Mouse (Mus musculus): ENCODE results near the gene Kif1a. TPM values are rescaled to one million over a fixed set of nuclear protein-coding genes. Genes with fewer than 3 reads are reported as not detected.
A peak's percentile ranks its signal among the peaks of the same experiment; 100 is the strongest.

Kif1a gene
- polyA plus RNA-seq, 1 experiment from 2014 or later: 59.6 TPM

DNA sequence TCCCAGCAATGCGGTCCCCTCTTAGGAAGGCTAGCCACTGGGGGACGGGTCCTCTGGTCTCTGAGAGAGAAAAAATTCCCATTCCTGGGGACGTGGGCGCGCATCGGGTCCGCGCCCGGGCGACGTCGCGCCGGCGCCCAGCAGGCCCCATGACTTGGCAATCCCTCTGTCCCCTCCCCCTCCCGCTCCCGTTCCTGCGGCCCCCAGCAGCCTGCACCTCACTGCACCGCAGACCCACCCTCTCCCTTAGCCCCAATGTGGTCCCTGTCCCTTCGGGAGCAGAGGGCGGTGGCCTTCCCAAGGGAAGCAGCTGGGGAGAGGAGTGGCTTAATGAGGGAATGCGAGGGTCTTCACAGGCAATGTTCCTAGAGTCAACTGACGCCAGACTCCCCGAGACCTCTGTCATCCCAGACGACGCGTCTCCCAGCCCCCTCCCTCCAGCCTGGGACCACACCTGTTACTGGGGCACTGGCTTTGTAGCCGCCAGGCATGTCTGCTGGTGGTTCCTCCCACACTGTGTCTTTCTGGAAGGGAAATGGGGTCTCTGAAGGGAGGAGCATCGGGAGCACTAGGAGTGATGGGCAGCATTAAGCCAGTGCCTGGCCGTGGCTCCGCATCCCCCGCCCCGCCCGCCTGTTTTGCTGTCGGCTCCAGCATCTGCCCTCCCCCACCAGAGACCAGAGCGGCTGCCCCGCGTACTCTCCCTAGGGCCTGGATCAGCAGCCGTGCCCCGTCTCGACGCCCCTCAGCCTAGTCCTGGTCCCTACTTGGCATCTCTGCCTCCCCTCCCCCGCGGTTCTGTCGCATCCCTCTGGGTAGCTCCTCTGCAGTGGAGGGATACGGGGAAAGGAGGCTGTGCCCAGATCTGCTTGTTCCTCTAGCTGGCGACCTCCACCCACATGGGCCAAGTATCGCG is 917 bp downstream of the Kif1a start:
- H3K4me2 ChIP-seq: peak overlapping the region; percentile 97
- peak overlapping the region; percentile 81 for H3K9ac ChIP-seq (ENCODE audit: low read length)
- H3K27ac ChIP-seq (ENCODE audit: low read depth, low read length): peak overlapping the region; percentile 47
- H3K4me3 ChIP-seq (ENCODE audit: low read depth, low read length): peak overlapping the region; percentile 69
- H3K4me1 ChIP-seq (ENCODE audit: control insufficient read depth, insufficient read depth, low read length): peaks cover 11% of the 10 kb centered on the region
- H3K9me3 ChIP-seq (ENCODE audit: control insufficient read depth, low read length): no peaks in the 10 kb centered on the region
- peak; percentile 69 for ATAC-seq (ENCODE audit: low FRiP score)
- under 1% methylated on average over 49 of the region's 49 CpGs for WGBS
- H3K27me3 ChIP-seq (ENCODE audit: control insufficient read depth, insufficient read depth, low read length): peaks cover 10% of the 10 kb centered on the region; the same call in 1 of the 2 replicates
- DNase-seq (ENCODE audit: low spot score, missing footprints): peak; percentile 96
- H3K36me3 ChIP-seq (ENCODE audit: control insufficient read depth, insufficient read depth, low read length): no peaks in the 10 kb centered on the region; the same call in 1 of the 2 replicates

DNA sequence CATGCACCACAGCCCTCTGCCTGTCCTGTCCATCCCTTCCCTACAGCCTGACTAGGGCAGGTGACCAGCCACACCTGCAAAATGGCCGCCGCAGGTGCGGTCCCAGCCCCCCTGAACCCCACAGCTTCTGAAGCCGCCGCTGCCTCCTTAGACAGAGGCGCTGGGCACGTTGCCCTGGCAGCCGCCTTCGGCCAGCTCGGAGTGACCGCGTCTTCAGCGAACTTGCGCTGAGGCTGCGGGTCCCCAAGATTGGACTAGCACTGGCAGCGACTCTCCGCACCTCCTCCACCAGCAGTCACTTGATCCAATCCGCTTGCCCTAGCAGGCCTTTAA is 1.5 kb downstream of the Kif1a start:
- peaks cover 16% of the 10 kb centered on the region for H3K4me1 ChIP-seq (ENCODE audit: control insufficient read depth, insufficient read depth, low read length)
- no peaks in the 10 kb centered on the region; the same call in 1 of the 2 replicates for H3K36me3 ChIP-seq (ENCODE audit: control insufficient read depth, insufficient read depth, low read length)
- DNase-seq (ENCODE audit: low spot score, missing footprints) (no peak), ATAC-seq (ENCODE audit: low FRiP score) (peak; percentile 30)
- peaks cover 10% of the 10 kb centered on the region; the same call in 1 of the 2 replicates for H3K27me3 ChIP-seq (ENCODE audit: control insufficient read depth, insufficient read depth, low read length)
- peak overlapping the region; percentile 69 for H3K4me3 ChIP-seq (ENCODE audit: low read depth, low read length)
- peak overlapping the region; percentile 81 for H3K9ac ChIP-seq (ENCODE audit: low read length)
- WGBS: 2% methylated on average over 18 of the region's 18 CpGs
- peak overlapping the region; percentile 97 for H3K4me2 ChIP-seq
- H3K9me3 ChIP-seq (ENCODE audit: control insufficient read depth, low read length): no peaks in the 10 kb centered on the region
- no peak overlapping the region for H3K27ac ChIP-seq (ENCODE audit: low read depth, low read length)

DNA sequence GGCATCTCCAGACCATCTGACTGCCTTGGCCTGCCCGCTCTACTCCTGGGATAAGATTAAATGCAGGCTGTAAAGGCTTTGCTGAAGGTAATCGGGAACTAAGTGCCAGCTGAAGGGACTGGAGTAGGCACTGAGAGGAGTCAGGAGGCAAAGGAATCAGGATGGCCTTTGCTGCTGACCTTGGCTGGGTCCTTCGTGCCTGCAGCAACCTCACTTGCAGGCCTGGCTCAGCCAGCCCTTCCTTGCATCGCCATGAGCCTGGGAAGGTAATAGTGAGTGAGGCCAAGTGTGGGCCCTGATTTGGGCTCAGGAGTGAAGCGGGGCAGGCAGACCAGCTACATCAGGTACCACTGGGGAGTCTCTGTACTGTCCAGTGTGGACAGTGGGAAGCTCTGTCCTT is 2.8 kb downstream of the Kif1a start:
- Histone ChIP-seq H3K4me2 (no peak overlapping the region), H3K9me3 (ENCODE audit: control insufficient read depth, low read length) (no peaks in the 10 kb centered on the region), H3K27me3 (ENCODE audit: control insufficient read depth, insufficient read depth, low read length) (peaks cover 10% of the 10 kb centered on the region; the same call in 1 of the 2 replicates), H3K9ac (ENCODE audit: low read length) (no peak overlapping the region), H3K4me1 (ENCODE audit: control insufficient read depth, insufficient read depth, low read length) (peaks cover 16% of the 10 kb centered on the region), H3K27ac (ENCODE audit: low read depth, low read length) (no peak overlapping the region), H3K36me3 (ENCODE audit: control insufficient read depth, insufficient read depth, low read length) (no peaks in the 10 kb centered on the region; the same call in 1 of the 2 replicates), H3K4me3 (ENCODE audit: low read depth, low read length) (no peak overlapping the region)
- no peak for ATAC-seq (ENCODE audit: low FRiP score)
- 86% methylated on average over 5 of the region's 5 CpGs for WGBS
- DNase-seq (ENCODE audit: low spot score, missing footprints): no peak

DNA sequence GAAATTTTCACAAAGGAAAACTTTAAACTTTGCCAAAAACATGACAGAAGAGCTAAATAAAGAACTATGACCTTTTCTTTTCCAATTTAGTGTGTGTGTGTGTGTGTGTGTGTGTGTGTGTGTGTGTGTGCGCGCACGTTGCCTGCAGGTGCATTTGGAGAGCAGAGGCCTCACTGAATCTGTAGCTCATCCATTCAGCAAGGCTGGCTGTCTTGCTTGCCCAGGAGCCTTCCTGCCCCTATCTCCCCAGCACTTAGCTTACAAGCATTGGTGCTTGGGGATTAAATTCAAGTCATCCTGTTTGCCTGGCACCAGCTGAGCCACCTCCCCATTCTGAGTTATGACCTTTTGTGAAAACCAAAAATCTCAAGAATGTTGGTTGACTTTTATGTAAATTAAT is 9.2 kb downstream of the Kif1a start:
- DNase-seq (ENCODE audit: low spot score, missing footprints) (no peak), ATAC-seq (ENCODE audit: low FRiP score) (no peak)
- 79% methylated on average over 3 of the region's 3 CpGs for WGBS
- Histone ChIP-seq H3K9me3 (ENCODE audit: control insufficient read depth, low read length) (no peaks in the 10 kb centered on the region), H3K4me3 (ENCODE audit: low read depth, low read length) (no peak overlapping the region), H3K36me3 (ENCODE audit: control insufficient read depth, insufficient read depth, low read length) (no peaks in the 10 kb centered on the region; the same call in 1 of the 2 replicates), H3K27ac (ENCODE audit: low read depth, low read length) (no peak overlapping the region), H3K9ac (ENCODE audit: low read length) (no peak overlapping the region), H3K4me2 (no peak overlapping the region), H3K27me3 (ENCODE audit: control insufficient read depth, insufficient read depth, low read length) (no peaks in the 10 kb centered on the region), H3K4me1 (ENCODE audit: control insufficient read depth, insufficient read depth, low read length) (peaks cover 8% of the 10 kb centered on the region)

DNA sequence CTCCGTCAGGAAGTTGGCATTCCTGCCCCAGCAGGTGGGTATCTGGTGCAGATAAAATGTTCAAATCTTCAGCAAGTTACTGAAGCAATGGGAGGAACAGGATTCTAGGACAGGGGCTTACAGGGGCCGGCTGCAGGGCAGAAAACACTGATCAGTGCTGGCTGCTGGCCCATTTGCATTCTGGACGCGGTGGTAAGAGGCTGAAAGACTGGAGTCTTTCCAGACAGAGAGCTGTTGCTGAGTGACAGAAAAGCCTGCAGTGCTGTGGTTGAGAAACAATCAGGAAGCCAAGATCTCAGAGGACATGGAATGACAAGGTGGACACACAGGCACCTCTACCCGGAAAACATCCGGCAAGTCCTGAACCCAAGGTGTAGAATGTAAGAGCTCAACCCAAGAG is 16.6 kb downstream of the Kif1a start:
- no peaks in the 10 kb centered on the region for H3K36me3 ChIP-seq (ENCODE audit: control insufficient read depth, insufficient read depth, low read length)
- peak; percentile 86 for DNase-seq (ENCODE audit: low spot score, missing footprints)

DNA sequence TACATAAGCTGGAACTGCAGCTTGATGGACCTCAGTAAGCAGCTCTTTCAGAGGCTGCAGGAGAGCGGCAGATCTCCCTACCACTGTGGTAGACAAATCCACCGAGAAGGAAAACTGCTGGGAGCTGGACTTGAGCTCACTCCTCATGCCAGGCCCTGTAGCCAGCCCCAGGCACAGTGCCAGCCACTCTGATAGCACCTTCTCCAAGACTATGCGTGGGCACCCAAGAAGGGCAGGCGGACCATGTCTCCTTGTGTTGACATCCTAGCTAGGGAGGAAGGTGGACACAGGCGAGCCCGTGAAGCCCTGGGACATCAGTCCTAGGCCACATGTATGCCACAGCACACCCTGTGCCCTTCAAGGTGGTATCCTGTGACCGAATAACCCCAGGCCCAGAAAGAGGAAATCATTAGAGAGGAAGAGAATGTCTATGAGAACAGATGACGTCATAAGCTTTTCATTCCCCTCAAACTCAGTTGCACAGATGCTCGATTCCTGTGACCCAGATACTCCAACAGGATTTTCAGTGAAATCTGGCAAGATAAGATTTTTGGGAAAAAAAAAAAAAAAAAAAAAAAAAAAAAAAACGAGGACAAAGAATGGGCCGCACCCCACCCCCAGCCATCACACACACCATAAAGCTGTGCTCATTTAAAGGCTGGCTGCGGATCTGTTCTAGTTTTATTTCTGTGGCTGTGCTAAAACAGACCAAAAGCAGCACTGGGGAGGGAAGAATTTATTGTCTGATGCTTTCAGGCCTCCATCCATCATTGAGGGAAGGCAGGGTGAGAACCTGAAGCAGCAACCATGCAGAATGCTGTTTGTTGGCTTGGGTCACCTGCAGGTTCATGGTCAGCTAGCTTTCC is 18.1 kb downstream of the Kif1a start:
- Histone ChIP-seq H3K9me3 (ENCODE audit: control insufficient read depth, low read length) (no peaks in the 10 kb centered on the region), H3K9ac (ENCODE audit: low read length) (no peak overlapping the region), H3K27ac (ENCODE audit: low read depth, low read length) (no peak overlapping the region), H3K36me3 (ENCODE audit: control insufficient read depth, insufficient read depth, low read length) (no peaks in the 10 kb centered on the region), H3K4me3 (ENCODE audit: low read depth, low read length) (no peak overlapping the region), H3K4me1 (ENCODE audit: control insufficient read depth, insufficient read depth, low read length) (peaks cover 14% of the 10 kb centered on the region), H3K4me2 (no peak overlapping the region), H3K27me3 (ENCODE audit: control insufficient read depth, insufficient read depth, low read length) (no peaks in the 10 kb centered on the region)
- 92% methylated on average over 12 of the region's 12 CpGs for WGBS
- ATAC-seq (ENCODE audit: low FRiP score) (no peak), DNase-seq (ENCODE audit: low spot score, missing footprints) (no peak)

More for the DNA sequence above, 16.6 kb downstream of the Kif1a start:
- H3K9ac ChIP-seq (ENCODE audit: low read length): no peak overlapping the region
- peaks cover 5% of the 10 kb centered on the region for H3K4me1 ChIP-seq (ENCODE audit: control insufficient read depth, insufficient read depth, low read length)
- no peaks in the 10 kb centered on the region for H3K9me3 ChIP-seq (ENCODE audit: control insufficient read depth, low read length)
- H3K27me3 ChIP-seq (ENCODE audit: control insufficient read depth, insufficient read depth, low read length): no peaks in the 10 kb centered on the region
- 57% methylated on average over 6 of the region's 6 CpGs for WGBS
- H3K27ac ChIP-seq (ENCODE audit: low read depth, low read length): no peak overlapping the region
- no peak overlapping the region for H3K4me2 ChIP-seq
- 0 out of 2 replicates have a peak, but pooled peaks have one; percentile 31 for ATAC-seq (ENCODE audit: low FRiP score)
- no peak overlapping the region for H3K4me3 ChIP-seq (ENCODE audit: low read depth, low read length)

DNA sequence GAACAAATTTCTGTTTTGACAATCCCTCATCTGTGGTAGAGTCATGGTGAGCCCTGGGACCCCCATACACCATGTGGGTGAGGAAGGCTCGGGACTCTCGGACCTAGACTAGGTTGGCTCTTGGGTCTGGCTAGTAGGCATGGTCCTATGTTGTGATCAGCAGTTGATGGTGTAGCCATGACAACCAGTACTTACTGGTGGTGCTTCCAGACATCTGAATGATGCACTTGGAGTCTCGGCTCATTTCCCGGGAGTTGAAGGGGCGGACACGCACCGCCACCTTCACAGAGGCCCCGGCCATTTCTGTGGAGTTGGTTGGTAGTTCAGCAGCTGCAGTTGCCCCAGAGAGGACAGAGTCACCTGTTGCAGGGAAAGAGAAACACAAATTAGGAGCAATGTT is 19.6 kb downstream of the Kif1a start:
- H3K27ac ChIP-seq (ENCODE audit: low read depth, low read length): no peak overlapping the region
- 75% methylated on average over 8 of the region's 8 CpGs for WGBS
- no peak for ATAC-seq (ENCODE audit: low FRiP score)

DNA sequence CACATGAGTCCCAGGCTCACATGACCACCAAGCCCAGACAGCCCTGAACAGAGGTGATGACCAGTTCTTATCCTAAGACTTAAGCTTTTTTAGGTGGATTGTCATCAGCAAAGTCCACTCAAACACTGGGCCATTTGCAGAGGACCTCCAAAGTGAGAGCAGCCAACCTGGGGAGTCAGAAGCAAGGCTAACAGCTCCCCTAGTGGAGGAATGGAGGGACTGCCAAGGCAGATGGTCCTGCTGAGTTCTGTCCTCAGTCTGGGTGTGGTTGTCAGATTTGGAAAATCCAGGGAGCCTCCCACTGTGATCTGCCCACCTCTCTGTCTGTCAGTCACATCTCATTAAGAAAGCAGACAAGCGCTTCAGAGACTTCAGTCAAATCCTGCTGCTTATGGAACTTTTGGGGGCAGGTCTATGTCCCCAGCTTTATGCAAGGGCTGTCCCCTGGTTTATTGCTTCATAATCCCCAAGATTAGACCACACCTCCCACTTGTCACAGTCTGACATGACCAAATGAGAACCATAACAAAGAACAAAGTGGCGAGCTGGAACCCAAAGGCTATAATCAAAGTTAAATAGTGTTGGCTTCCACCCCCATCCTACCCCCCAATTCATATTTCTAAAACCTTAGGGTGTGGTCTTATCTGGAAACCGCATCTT is 20.7 kb downstream of the Kif1a start:
- no peak overlapping the region for H3K27ac ChIP-seq (ENCODE audit: low read depth, low read length)
- H3K36me3 ChIP-seq (ENCODE audit: control insufficient read depth, insufficient read depth, low read length): peaks cover 5% of the 10 kb centered on the region
- DNase-seq (ENCODE audit: low spot score, missing footprints): peak; percentile 89

More for the DNA sequence above, 19.6 kb downstream of the Kif1a start:
- Histone ChIP-seq H3K4me2 (no peak overlapping the region), H3K9ac (ENCODE audit: low read length) (no peak overlapping the region), H3K36me3 (ENCODE audit: control insufficient read depth, insufficient read depth, low read length) (peaks cover 2% of the 10 kb centered on the region; the same call in 1 of the 2 replicates), H3K4me3 (ENCODE audit: low read depth, low read length) (no peak overlapping the region), H3K4me1 (ENCODE audit: control insufficient read depth, insufficient read depth, low read length) (peaks cover 14% of the 10 kb centered on the region), H3K9me3 (ENCODE audit: control insufficient read depth, low read length) (no peaks in the 10 kb centered on the region), H3K27me3 (ENCODE audit: control insufficient read depth, insufficient read depth, low read length) (no peaks in the 10 kb centered on the region)
- no peak for DNase-seq (ENCODE audit: low spot score, missing footprints)

More for the DNA sequence above, 20.7 kb downstream of the Kif1a start:
- H3K4me3 ChIP-seq (ENCODE audit: low read depth, low read length): no peak overlapping the region
- H3K4me1 ChIP-seq (ENCODE audit: control insufficient read depth, insufficient read depth, low read length): peaks cover 14% of the 10 kb centered on the region
- no peak overlapping the region for H3K9ac ChIP-seq (ENCODE audit: low read length)
- H3K27me3 ChIP-seq (ENCODE audit: control insufficient read depth, insufficient read depth, low read length): no peaks in the 10 kb centered on the region
- WGBS: 79% methylated on average over 3 of the region's 3 CpGs
- no peaks in the 10 kb centered on the region for H3K9me3 ChIP-seq (ENCODE audit: control insufficient read depth, low read length)
- no peak for ATAC-seq (ENCODE audit: low FRiP score)
- no peak overlapping the region for H3K4me2 ChIP-seq
